Mouse (Mus musculus) ES-E14 (cell line): ENCODE measurements around the gene Oaz3. TPM values are rescaled to one million over a fixed set of nuclear protein-coding genes. Genes with fewer than 3 reads are reported as not detected.

Experiments used
- DNase-seq: peaks from one replicate; pipeline ENCODE4 v3.0.0-alpha.2; 2013; ENCODE audit warnings: low read depth, low spot score
- H3K27ac ChIP-seq: 2 replicates; pipeline ENCODE4 v1.5.1; 2012; ENCODE audit warnings: low read depth, mild to moderate bottlenecking, low read length, moderate library complexity, mixed read lengths; ENCODE audit not compliant: poor library complexity, insufficient read depth, severe bottlenecking
- H3K36me3 ChIP-seq: 2 replicates; pipeline ENCODE4 v1.6.1; 2012; ENCODE audit warnings: mild to moderate bottlenecking, low read length, moderate library complexity, mixed read lengths; ENCODE audit not compliant: control insufficient read depth, poor library complexity, insufficient read depth, severe bottlenecking
- H3K4me1 ChIP-seq, 2 experiments: fragments of 150-350 bp in 1 of 2; sonication (generic) in 1 of 2; 2 replicates each; pipeline ENCODE4 v1.6.1; 2012; ENCODE audit warnings: low read length in 2 of 2, mild to moderate bottlenecking in 1 of 2, mixed read lengths in 1 of 2; ENCODE audit not compliant: control insufficient read depth in 2 of 2, insufficient read depth in 2 of 2, poor library complexity in 1 of 2
- H3K4me3 ChIP-seq, 2 experiments: fragments of 150-350 bp in 1 of 2; sonication (generic) in 1 of 2; 2 replicates each; pipeline ENCODE4 v1.5.1; 2012; ENCODE audit warnings: low read length in 2 of 2, low read depth in 1 of 2, mild to moderate bottlenecking in 1 of 2, mixed read lengths in 1 of 2; ENCODE audit not compliant: insufficient read depth in 1 of 2, poor library complexity in 1 of 2, severe bottlenecking in 1 of 2
- H3K9ac ChIP-seq: 2 replicates; pipeline ENCODE4 v1.6.1; 2012; ENCODE audit warnings: low read depth, mild to moderate bottlenecking, low read length, mixed read lengths; ENCODE audit not compliant: poor library complexity, insufficient read depth, severe bottlenecking
- H3K9me3 ChIP-seq: fragments of 150-350 bp; sonication (generic); 2 replicates; pipeline ENCODE4 v1.6.1; 2012; ENCODE audit warnings: low read depth, mild to moderate bottlenecking, low read length; ENCODE audit not compliant: control insufficient read depth, insufficient read depth
- CHD2 ChIP-seq: IDR thresholded peaks from 2 replicates; pipeline ENCODE4 v1.6.1; 2014; ENCODE audit warnings: mild to moderate bottlenecking, low read depth, low read length, inconsistent platforms
- HCFC1 ChIP-seq: IDR thresholded peaks from 2 replicates; pipeline ENCODE4 v1.6.1; 2012; ENCODE audit warnings: low read length, inconsistent platforms, borderline replicate concordance; ENCODE audit not compliant: insufficient read depth
- MAFK ChIP-seq: IDR thresholded peaks from 2 replicates; pipeline ENCODE4 v1.6.1; 2014; ENCODE audit warnings: mild to moderate bottlenecking, low read depth, low read length, inconsistent platforms; ENCODE audit not compliant: insufficient read depth
- ZC3H11A ChIP-seq: IDR thresholded peaks from 2 replicates; pipeline ENCODE4 v1.6.1; 2012; ENCODE audit warnings: low read depth, mild to moderate bottlenecking, inconsistent platforms, low read length, borderline replicate concordance
- ZNF384 ChIP-seq: IDR thresholded peaks from 2 replicates; pipeline ENCODE4 v1.6.1; 2012; ENCODE audit warnings: low read depth, low read length, inconsistent platforms
- in situ Hi-C, 2 experiments: fragments of 600-800 bp; cut with MboI; formaldehyde crosslinking; loops; one replicate each; pipeline ENCODE4 v1.15.1; 2025; ENCODE audit warnings: low sequenced_read_pairs in 2 of 2, inconsistent platforms in 1 of 2; ENCODE audit not compliant: unreplicated experiment in 2 of 2
- total RNA-seq: library from RNA; depleted of rRNA; stranded (reverse); fragments of 300-350 nt; gene quantifications from 2 replicates; pipeline ENCODE4 v1.2.3, GENCODE M21; 2012; rRNA removed

The Oaz3 gene
- total RNA-seq, 1 experiment = 0.36 TPM

GRCm38 (mm10) chr3:94389420-94389819 is 54.3 kb downstream of the Oaz3 start:
- H3K9me3 ChIP-seq = no peaks in the 10 kb centered on the region
- in situ Hi-C loops = no loop called here
- no peak overlapping the region for H3K4me3 ChIP-seq
- H3K27ac ChIP-seq = no peak overlapping the region
- no peak for TF ChIP-seq CHD2
- TF ChIP-seq MAFK = no peak
- no peak for TF ChIP-seq ZNF384
- no peak for TF ChIP-seq HCFC1
- no peak for TF ChIP-seq ZC3H11A
- no peak overlapping the region for H3K9ac ChIP-seq
- no peak for DNase-seq
- H3K4me1 ChIP-seq = no peaks in the 10 kb centered on the region
- H3K36me3 ChIP-seq = no peaks in the 10 kb centered on the region

DNA sequence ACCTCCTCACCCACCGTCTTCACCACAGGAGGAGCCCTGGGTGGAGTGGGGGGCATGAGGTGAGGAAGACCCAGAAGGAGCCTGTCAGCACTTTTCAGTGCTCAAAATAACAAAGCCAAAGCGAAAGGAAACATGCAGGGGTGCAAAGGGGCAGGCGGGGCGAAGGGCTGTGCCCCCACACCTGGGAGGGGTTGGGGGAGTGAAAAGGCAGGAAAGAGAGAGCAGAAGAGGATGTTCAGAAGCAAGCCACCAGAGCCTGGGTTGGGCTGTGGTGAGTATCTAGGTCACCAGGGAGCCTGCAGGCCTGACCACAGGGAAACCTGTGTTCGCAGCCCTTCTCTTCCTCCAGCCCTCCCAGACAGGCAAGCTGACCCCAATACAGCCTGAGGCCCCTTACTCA is 55.7 kb downstream of the Oaz3 start:
- Histone ChIP-seq H3K9me3 (no peaks in the 10 kb centered on the region), H3K36me3 (no peaks in the 10 kb centered on the region), H3K9ac (no peak overlapping the region), H3K27ac (no peak overlapping the region), H3K4me1 (no peaks in the 10 kb centered on the region), H3K4me3 (no peak overlapping the region)
- DNase-seq = no peak
- in situ Hi-C loops = no loop called here
- TF ChIP-seq ZNF384 (no peak), HCFC1 (no peak), MAFK (no peak), ZC3H11A (no peak), CHD2 (no peak)

GRCm38 (mm10) chr3:94387391-94387790 is 56.3 kb downstream of the Oaz3 start:
- Histone ChIP-seq H3K9me3 (no peaks in the 10 kb centered on the region), H3K27ac (no peak overlapping the region), H3K9ac (no peak overlapping the region), H3K36me3 (no peaks in the 10 kb centered on the region), H3K4me1 (no peaks in the 10 kb centered on the region), H3K4me3 (no peak overlapping the region)
- in situ Hi-C loops = no loop called here
- DNase-seq = no peak
- no peak for TF ChIP-seq MAFK
- no peak for TF ChIP-seq CHD2
- TF ChIP-seq HCFC1 = no peak
- no peak for TF ChIP-seq ZNF384
- TF ChIP-seq ZC3H11A = no peak

- TF ChIP-seq HCFC1 (no peak), MAFK (no peak), CHD2 (no peak), ZC3H11A (no peak), ZNF384 (no peak)
- H3K4me3 ChIP-seq = no peak overlapping the region
- no peaks in the 10 kb centered on the region for H3K36me3 ChIP-seq
- H3K27ac ChIP-seq = no peak overlapping the region
- H3K9me3 ChIP-seq = no peaks in the 10 kb centered on the region
- no peaks in the 10 kb centered on the region for H3K4me1 ChIP-seq
- in situ Hi-C loops = no loop called here
- H3K9ac ChIP-seq = no peak overlapping the region
- no peak for DNase-seq
Observed at GRCm38 (mm10) chr3:94386671-94387070, 57.0 kb downstream of the Oaz3 start.

DNA sequence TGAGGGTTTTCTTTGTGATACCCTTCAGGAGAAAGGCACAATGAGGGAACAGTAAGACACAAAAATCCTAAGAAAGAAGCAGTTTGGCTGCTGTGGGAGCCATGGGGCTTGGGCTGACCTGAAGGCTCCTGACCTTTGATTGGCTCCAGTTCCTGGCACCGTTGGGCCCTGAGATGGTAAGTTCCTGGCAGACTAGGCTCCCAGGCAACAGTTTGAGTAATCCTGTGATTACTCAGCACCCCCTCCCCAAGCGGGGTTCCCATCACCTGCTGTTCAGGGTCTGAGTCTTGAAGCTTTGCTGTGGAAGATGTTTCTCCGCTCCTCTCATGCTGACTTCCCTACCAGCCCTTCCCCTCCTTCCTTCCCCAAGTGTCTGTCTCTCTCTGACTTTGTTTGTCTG is 60.2 kb downstream of the Oaz3 start:
- in situ Hi-C loops = no loop called here

More for the DNA sequence above, 60.2 kb downstream of the Oaz3 start:
- Histone ChIP-seq H3K27ac (no peak overlapping the region), H3K9ac (no peak overlapping the region), H3K9me3 (no peaks in the 10 kb centered on the region), H3K36me3 (no peaks in the 10 kb centered on the region), H3K4me1 (no peaks in the 10 kb centered on the region), H3K4me3 (no peak overlapping the region)
- no peak for TF ChIP-seq MAFK
- TF ChIP-seq HCFC1 = no peak
- no peak for TF ChIP-seq CHD2
- DNase-seq = no peak

Other genes starting within 250 kb of the Oaz3 start
- 1.4 and 2.4 TPM in 2 replicates for gene Gm5286, start 247.2 kb downstream of the Oaz3 start, total RNA-seq
- 3.0 and 3.4 TPM in 2 replicates for gene Gm4778, start 179.9 kb downstream of the Oaz3 start, total RNA-seq
- gene Them4, start 133.8 kb downstream of the Oaz3 start, total RNA-seq = 1.5 and 3.0 TPM in 2 replicates
- gene Them5, start 101.8 kb downstream of the Oaz3 start, total RNA-seq = 0.36 and 0.53 TPM in 2 replicates
- gene C2cd4d, start 81.5 kb downstream of the Oaz3 start, total RNA-seq = not detected in 2 replicates
- gene Rorc, start 71.1 kb downstream of the Oaz3 start, total RNA-seq = 0.21 TPM in 1 of 2 replicates, not detected in the other
- gene Lingo4, start 45.4 kb downstream of the Oaz3 start, total RNA-seq = not detected in 2 replicates
- 3.2 and 3.4 TPM in 2 replicates for gene Tdrkh, start 30.6 kb downstream of the Oaz3 start, total RNA-seq
- gene Mrpl9, start 597 bp downstream of the Oaz3 start, total RNA-seq = 39.0 and 53.0 TPM in 2 replicates
- gene Celf3, start 34.4 kb upstream of the Oaz3 start, total RNA-seq = 0.27 and 0.42 TPM in 2 replicates
- gene Riiad1, start 36.4 kb upstream of the Oaz3 start, total RNA-seq = not detected in 2 replicates
- gene Snx27, start 138.8 kb upstream of the Oaz3 start, total RNA-seq = 29.1 and 33.1 TPM in 2 replicates
- not detected in 2 replicates for gene Gm10972, start 199.2 kb upstream of the Oaz3 start, total RNA-seq
- 6.7 and 7.5 TPM in 2 replicates for gene Tuft1, start 215.0 kb upstream of the Oaz3 start, total RNA-seq
- gene Selenbp2, start 249.6 kb upstream of the Oaz3 start, total RNA-seq = not detected in 2 replicates